Mouse (Mus musculus) MEL (cell line): ENCODE results near the gene Rad50.

ENCODE experiments used
- CHD1 ChIP-seq: IDR thresholded peaks from 2 replicates; pipeline ENCODE4 v1.6.1; 2012; ENCODE audit warnings: low read depth, mild to moderate bottlenecking, inconsistent platforms, low read length, improper control_type of control experiment
- CTCF ChIP-seq, 3 experiments: IDR thresholded peaks in 2 of 3; conservative IDR thresholded peaks in 1 of 3; 2 replicates each; pipeline ENCODE4 v1.5.1; 2011 to 2012; ENCODE audit warnings: low read length in 3 of 3, low read depth in 2 of 3, mild to moderate bottlenecking in 2 of 3, improper control_type of control experiment in 1 of 3, inconsistent platforms in 1 of 3, mixed read lengths in 1 of 3, moderate library complexity in 1 of 3; ENCODE audit not compliant: control insufficient read depth in 1 of 3, insufficient read depth in 1 of 3, poor library complexity in 1 of 3, severe bottlenecking in 1 of 3
- ELF1 ChIP-seq: IDR thresholded peaks from 2 replicates; pipeline ENCODE4 v1.6.1; 2014; ENCODE audit warnings: low read depth, mild to moderate bottlenecking, inconsistent platforms, low read length, improper control_type of control experiment, moderate library complexity
- EP300 ChIP-seq, 2 experiments: IDR thresholded peaks; 2 replicates each; pipeline ENCODE4 v1.6.1; 2011; ENCODE audit warnings: improper control_type of control experiment in 2 of 2, low read length in 2 of 2, low read depth in 1 of 2, mild to moderate bottlenecking in 1 of 2
- GATA1 ChIP-seq: IDR thresholded peaks from 2 replicates; pipeline ENCODE4 v1.6.1; 2011; ENCODE audit warnings: low read depth, low read length, improper control_type of control experiment
- HCFC1 ChIP-seq: IDR thresholded peaks from 2 replicates; pipeline ENCODE4 v1.6.1; 2012; ENCODE audit warnings: low read depth, mild to moderate bottlenecking, inconsistent platforms, low read length, improper control_type of control experiment, moderate library complexity
- MEF2A ChIP-seq: IDR thresholded peaks from 2 replicates; pipeline ENCODE4 v1.6.1; 2014; ENCODE audit warnings: low read depth, mild to moderate bottlenecking, inconsistent platforms, low read length, improper control_type of control experiment; ENCODE audit not compliant: poor library complexity, insufficient replicate concordance, severe bottlenecking; ENCODE audit errors: extremely low read depth
- NRF1 ChIP-seq: IDR thresholded peaks from 2 replicates; pipeline ENCODE4 v1.6.1; 2014; ENCODE audit warnings: low read depth, mild to moderate bottlenecking, inconsistent platforms, low read length, improper control_type of control experiment, moderate library complexity; ENCODE audit not compliant: poor library complexity, insufficient read depth, severe bottlenecking
- POLR2A ChIP-seq, 2 experiments: IDR thresholded peaks; 2 replicates each; pipeline ENCODE4 v1.6.1; 2011 to 2012; ENCODE audit warnings: low read length in 2 of 2, mild to moderate bottlenecking in 2 of 2, control low read depth in 1 of 2, improper control_type of control experiment in 1 of 2, low read depth in 1 of 2, moderate library complexity in 1 of 2; ENCODE audit not compliant: control insufficient read depth in 1 of 2, insufficient read depth in 1 of 2, poor library complexity in 1 of 2
- POLR2AphosphoS2 ChIP-seq: IDR thresholded peaks from 2 replicates; pipeline ENCODE4 v1.6.1; 2011; ENCODE audit warnings: low read length, improper control_type of control experiment
- SIN3A ChIP-seq: IDR thresholded peaks from 2 replicates; pipeline ENCODE4 v1.6.1; 2012; ENCODE audit warnings: low read length, improper control_type of control experiment, inconsistent platforms
- TCF12 ChIP-seq: IDR thresholded peaks from 2 replicates; pipeline ENCODE4 v1.6.1; 2014; ENCODE audit warnings: low read depth, mild to moderate bottlenecking, inconsistent platforms, low read length, improper control_type of control experiment, moderate library complexity
- ZMIZ1 ChIP-seq: IDR thresholded peaks from 2 replicates; pipeline ENCODE4 v1.6.1; 2012; ENCODE audit warnings: low read depth, mild to moderate bottlenecking, inconsistent platforms, low read length, improper control_type of control experiment, moderate library complexity
- ZNF384 ChIP-seq: IDR thresholded peaks from 2 replicates; pipeline ENCODE4 v1.6.1; 2012; ENCODE audit warnings: low read depth, mild to moderate bottlenecking, inconsistent platforms, low read length, improper control_type of control experiment

GRCm38 (mm10) chr11:53634556-53634955 lies 72.6 kb downstream of the Rad50 start, which contains the start of gene Il13:
- TF ChIP-seq POLR2A (IDR thresholded peaks at IDR 0.05; ENCODE audit: control insufficient read depth in 1 of 2, insufficient read depth in 1 of 2, low read depth in 1 of 2, low read length in 2 of 2, poor library complexity in 1 of 2): no peak
- TF ChIP-seq EP300 (IDR thresholded peaks at IDR 0.05; ENCODE audit: low read depth in 1 of 2, low read length in 2 of 2): no peak
- no peak for TF ChIP-seq CHD1
- no peak for TF ChIP-seq CTCF (IDR thresholded peaks at IDR 0.05 in 2 of 3, conservative IDR thresholded peaks at IDR 0.05 in 1 of 3; ENCODE audit: control insufficient read depth in 1 of 3, insufficient read depth in 1 of 3, low read depth in 2 of 3, low read length in 3 of 3, poor library complexity in 1 of 3, severe bottlenecking in 1 of 3)
- TF ChIP-seq POLR2AphosphoS2: no peak
- TF ChIP-seq TCF12: no peak
- TF ChIP-seq MEF2A: no peak
- TF ChIP-seq NRF1: no peak
- TF ChIP-seq GATA1: no peak
- TF ChIP-seq HCFC1: no peak
- peak; percentile 76 for TF ChIP-seq ZNF384
- TF ChIP-seq ZMIZ1: no peak
- no peak for TF ChIP-seq SIN3A
- no peak for TF ChIP-seq ELF1
